Mouse (Mus musculus): ENCODE measurements around the gene Rbp1. TPM values are rescaled to one million over a fixed set of nuclear protein-coding genes. Genes with fewer than 3 reads are reported as not detected.

Gene Rbp1
- polyA plus RNA-seq (2014; fragmentation: Nextera tagmentation; extraction: Ambion mirVana): 49.7 and 54.1 TPM in 2 replicates

DNA sequence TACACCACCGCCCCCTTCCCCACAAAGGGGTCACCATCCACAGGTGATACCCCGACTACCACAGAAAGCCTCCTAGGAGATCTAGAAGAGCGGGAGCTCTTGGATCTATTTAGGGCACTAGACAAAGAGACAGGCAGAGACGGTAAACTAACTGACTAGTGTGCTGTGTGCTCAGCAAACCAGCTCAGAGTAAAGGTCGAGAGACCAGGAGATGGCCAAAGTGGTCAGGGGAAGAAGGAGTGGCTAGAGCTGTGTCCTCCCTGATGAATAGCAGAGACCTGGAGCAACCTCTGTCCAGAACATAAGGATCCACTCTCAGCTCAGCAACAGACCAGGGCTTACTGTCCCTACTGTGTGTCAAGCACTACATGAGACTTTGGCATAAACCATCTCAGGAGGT is at the start of gene Rbp1:
Rbp1 (plus strand) TSS at position 306 of the 400 bp plus-strand sequence.
- no peak for ATAC-seq (replicated peaks; ENCODE audit: low FRiP score)
- Histone ChIP-seq H3K36me3 (ENCODE audit: control insufficient read depth, insufficient read depth, low read length) (no peaks in the 10 kb centered on the region), H3K27ac (ENCODE audit: low read depth, low read length) (peak within 1 kb of the TSS; percentile 70), H3K4me1 (replicated peaks; ENCODE audit: control insufficient read depth, insufficient read depth, low read length) (peaks cover 17% of the 10 kb centered on the region), H3K9ac (ENCODE audit: low read depth, low read length) (no peak within 1 kb of the TSS), H3K4me2 (peak within 1 kb of the TSS; percentile 37), H3K9me3 (ENCODE audit: control insufficient read depth, low read length) (no peaks in the 10 kb centered on the region), H3K4me3 (ENCODE audit: low read depth, low read length) (no peak within 1 kb of the TSS), H3K27me3 (replicated peaks; ENCODE audit: control insufficient read depth, insufficient read depth, low read length) (peaks cover 9% of the 10 kb centered on the region; the same call in 1 of the 2 replicates)
- no peak for DNase-seq (ENCODE audit: low spot score)
- 67% methylated on average over 5 of the region's 5 CpGs for WGBS

- H3K9ac ChIP-seq (ENCODE audit: low read depth, low read length): no peak overlapping the region
- H3K4me2 ChIP-seq: no peak overlapping the region
- peaks cover 2% of the 10 kb centered on the region; the same call in 1 of the 2 replicates for H3K36me3 ChIP-seq (ENCODE audit: control insufficient read depth, insufficient read depth, low read length)
- no peaks in the 10 kb centered on the region for H3K9me3 ChIP-seq (ENCODE audit: control insufficient read depth, low read length)
- H3K27me3 ChIP-seq (replicated peaks; ENCODE audit: control insufficient read depth, insufficient read depth, low read length): no peaks in the 10 kb centered on the region
- WGBS: 89% methylated on average over 5 of the region's 5 CpGs
- no peak overlapping the region for H3K27ac ChIP-seq (ENCODE audit: low read depth, low read length)
- H3K4me3 ChIP-seq (ENCODE audit: low read depth, low read length): no peak overlapping the region
- ATAC-seq (replicated peaks; ENCODE audit: low FRiP score) (no peak), DNase-seq (ENCODE audit: low spot score) (no peak)
- no peaks in the 10 kb centered on the region for H3K4me1 ChIP-seq (replicated peaks; ENCODE audit: control insufficient read depth, insufficient read depth, low read length)
These were observed 49.4 kb upstream of the Rbp1 start for GRCm38 (mm10) chr9:98373358-98373757.

- Histone ChIP-seq H3K4me2 (no peak overlapping the region), H3K9me3 (ENCODE audit: control insufficient read depth, low read length) (no peaks in the 10 kb centered on the region), H3K36me3 (ENCODE audit: control insufficient read depth, insufficient read depth, low read length) (peaks cover 2% of the 10 kb centered on the region; the same call in 1 of the 2 replicates), H3K4me3 (ENCODE audit: low read depth, low read length) (no peak overlapping the region), H3K9ac (ENCODE audit: low read depth, low read length) (no peak overlapping the region), H3K27ac (ENCODE audit: low read depth, low read length) (no peak overlapping the region), H3K4me1 (replicated peaks; ENCODE audit: control insufficient read depth, insufficient read depth, low read length) (no peaks in the 10 kb centered on the region), H3K27me3 (replicated peaks; ENCODE audit: control insufficient read depth, insufficient read depth, low read length) (no peaks in the 10 kb centered on the region)
- no peak for ATAC-seq (replicated peaks; ENCODE audit: low FRiP score)
- WGBS: 87% methylated on average over 11 of the region's 11 CpGs
- no peak for DNase-seq (ENCODE audit: low spot score)
These were observed 47.9 kb upstream of the Rbp1 start for GRCm38 (mm10) chr9:98374897-98375296.

DNA sequence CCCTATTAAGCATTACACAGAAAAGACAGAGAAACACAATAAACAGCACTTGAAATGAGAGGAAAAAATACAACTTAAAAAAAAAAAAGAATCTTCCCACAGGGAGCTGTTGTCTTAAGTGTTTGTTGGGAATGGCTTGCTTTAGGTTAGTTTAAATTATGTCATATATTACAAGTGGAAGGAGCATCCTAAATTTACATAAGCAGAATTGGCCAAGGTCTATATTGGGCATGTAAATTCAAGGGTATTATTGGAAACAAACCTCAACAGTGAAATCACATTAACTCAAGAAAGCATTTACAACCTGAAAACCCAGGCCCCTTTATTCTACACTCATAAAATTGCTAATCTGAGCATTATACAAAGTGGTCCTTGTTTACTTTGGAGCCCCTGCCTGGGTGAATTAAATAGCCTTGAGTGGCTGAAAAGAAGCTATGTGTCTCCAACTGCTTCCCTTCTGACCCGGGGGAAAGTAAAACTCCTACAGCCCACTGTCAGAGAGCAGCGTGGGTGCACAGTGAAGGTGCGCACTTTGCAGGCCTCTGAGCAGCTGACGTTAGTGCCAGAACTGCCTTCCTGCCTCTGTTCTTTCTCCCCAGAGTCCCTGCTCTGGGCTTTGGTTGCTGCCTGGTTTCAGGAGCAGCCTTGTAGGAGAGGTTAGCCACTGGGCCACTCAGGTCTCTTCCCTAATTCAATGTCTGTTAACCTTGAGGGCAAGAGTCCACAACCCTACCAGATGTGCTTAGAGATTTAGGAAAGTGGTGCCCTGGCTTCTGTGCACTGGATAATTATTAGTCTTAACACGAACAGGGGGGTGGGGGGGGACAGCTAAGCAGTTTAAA is 47.2 kb upstream of the Rbp1 start:
- no peaks in the 10 kb centered on the region for H3K9me3 ChIP-seq (ENCODE audit: control insufficient read depth, low read length)
- DNase-seq (ENCODE audit: low spot score) (no peak), ATAC-seq (replicated peaks; ENCODE audit: low FRiP score) (no peak)
- H3K36me3 ChIP-seq (ENCODE audit: control insufficient read depth, insufficient read depth, low read length): peaks cover 2% of the 10 kb centered on the region; the same call in 1 of the 2 replicates
- 70% methylated on average over 5 of the region's 5 CpGs for WGBS
- H3K9ac ChIP-seq (ENCODE audit: low read depth, low read length): no peak overlapping the region
- no peaks in the 10 kb centered on the region for H3K27me3 ChIP-seq (replicated peaks; ENCODE audit: control insufficient read depth, insufficient read depth, low read length)
- H3K4me1 ChIP-seq (replicated peaks; ENCODE audit: control insufficient read depth, insufficient read depth, low read length): no peaks in the 10 kb centered on the region
- H3K4me2 ChIP-seq: no peak overlapping the region
- no peak overlapping the region for H3K27ac ChIP-seq (ENCODE audit: low read depth, low read length)
- H3K4me3 ChIP-seq (ENCODE audit: low read depth, low read length): no peak overlapping the region

- Histone ChIP-seq H3K27ac (ENCODE audit: low read depth, low read length) (no peak overlapping the region), H3K9ac (ENCODE audit: low read depth, low read length) (no peak overlapping the region), H3K4me1 (replicated peaks; ENCODE audit: control insufficient read depth, insufficient read depth, low read length) (no peaks in the 10 kb centered on the region), H3K27me3 (replicated peaks; ENCODE audit: control insufficient read depth, insufficient read depth, low read length) (no peaks in the 10 kb centered on the region), H3K36me3 (ENCODE audit: control insufficient read depth, insufficient read depth, low read length) (no peaks in the 10 kb centered on the region), H3K9me3 (ENCODE audit: control insufficient read depth, low read length) (no peaks in the 10 kb centered on the region), H3K4me3 (ENCODE audit: low read depth, low read length) (no peak overlapping the region), H3K4me2 (no peak overlapping the region)
- ATAC-seq (replicated peaks; ENCODE audit: low FRiP score) (no peak), DNase-seq (ENCODE audit: low spot score) (no peak)
- 77% methylated on average over 4 of the region's 4 CpGs for WGBS
These were observed 43.0 kb upstream of the Rbp1 start for GRCm38 (mm10) chr9:98379736-98380135.

GRCm38 (mm10) chr9:98380593-98380992 is 42.2 kb upstream of the Rbp1 start:
- H3K4me1 ChIP-seq (replicated peaks; ENCODE audit: control insufficient read depth, insufficient read depth, low read length): no peaks in the 10 kb centered on the region
- H3K27ac ChIP-seq (ENCODE audit: low read depth, low read length): no peak overlapping the region
- H3K27me3 ChIP-seq (replicated peaks; ENCODE audit: control insufficient read depth, insufficient read depth, low read length): no peaks in the 10 kb centered on the region
- no peak overlapping the region for H3K9ac ChIP-seq (ENCODE audit: low read depth, low read length)
- DNase-seq (ENCODE audit: low spot score) (no peak), ATAC-seq (replicated peaks; ENCODE audit: low FRiP score) (peak; percentile 61; the same call in 1 of the 2 replicates)
- H3K4me2 ChIP-seq: no peak overlapping the region
- WGBS: 69% methylated on average over 9 of the region's 9 CpGs
- H3K4me3 ChIP-seq (ENCODE audit: low read depth, low read length): no peak overlapping the region
- H3K36me3 ChIP-seq (ENCODE audit: control insufficient read depth, insufficient read depth, low read length): no peaks in the 10 kb centered on the region
- no peaks in the 10 kb centered on the region for H3K9me3 ChIP-seq (ENCODE audit: control insufficient read depth, low read length)

DNA sequence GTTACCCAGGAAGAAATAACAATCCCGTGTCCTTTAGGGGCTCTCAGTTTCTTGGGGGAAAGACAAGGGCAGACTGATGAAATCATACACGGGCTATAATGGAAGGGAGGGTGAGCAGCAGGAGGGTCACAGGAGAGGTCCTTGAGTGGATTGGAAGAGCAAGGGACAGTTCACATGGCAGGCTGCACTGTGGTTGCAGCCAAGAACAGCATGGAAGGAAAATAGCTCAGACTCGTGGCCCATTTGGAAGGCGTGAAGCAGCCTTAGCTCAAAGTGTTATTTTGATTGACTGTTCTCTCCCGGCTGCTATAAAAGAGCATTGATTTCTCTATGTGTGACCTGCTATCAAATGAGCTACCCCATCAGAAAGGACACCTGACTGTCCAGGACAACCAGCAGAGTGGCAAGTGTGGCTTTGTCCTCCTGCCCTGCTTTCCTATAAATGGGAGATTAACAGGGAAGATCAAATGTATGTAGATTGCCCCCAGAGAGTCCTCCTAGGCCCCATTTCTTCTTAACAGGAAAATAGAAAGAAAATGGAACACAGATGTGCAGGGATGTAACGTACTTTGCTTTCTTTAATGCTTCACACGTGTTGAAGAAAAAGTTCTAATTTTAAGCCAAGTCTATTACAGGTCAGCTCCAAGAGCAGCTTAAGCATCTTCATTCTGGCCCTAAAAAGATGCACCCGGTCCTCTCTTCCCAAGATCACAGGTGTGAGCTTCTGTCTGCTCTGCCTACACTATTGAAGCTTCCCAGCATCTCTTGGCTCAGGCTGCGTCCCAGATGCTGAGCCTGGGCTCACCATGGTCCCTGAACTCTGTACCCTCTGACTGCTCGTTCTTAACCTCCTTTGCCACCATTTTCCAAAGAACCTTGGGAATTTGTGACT is 34.8 kb upstream of the Rbp1 start:
- no peaks in the 10 kb centered on the region for H3K9me3 ChIP-seq (ENCODE audit: control insufficient read depth, low read length)
- no peak overlapping the region for H3K27ac ChIP-seq (ENCODE audit: low read depth, low read length)
- ATAC-seq (replicated peaks; ENCODE audit: low FRiP score) (no peak), DNase-seq (ENCODE audit: low spot score) (no peak)
- H3K36me3 ChIP-seq (ENCODE audit: control insufficient read depth, insufficient read depth, low read length): no peaks in the 10 kb centered on the region
- H3K4me1 ChIP-seq (replicated peaks; ENCODE audit: control insufficient read depth, insufficient read depth, low read length): no peaks in the 10 kb centered on the region
- H3K9ac ChIP-seq (ENCODE audit: low read depth, low read length): no peak overlapping the region
- no peak overlapping the region for H3K4me3 ChIP-seq (ENCODE audit: low read depth, low read length)
- H3K27me3 ChIP-seq (replicated peaks; ENCODE audit: control insufficient read depth, insufficient read depth, low read length): no peaks in the 10 kb centered on the region
- WGBS: 77% methylated on average over 10 of the region's 10 CpGs
- no peak overlapping the region for H3K4me2 ChIP-seq

- Histone ChIP-seq H3K27ac (ENCODE audit: low read depth, low read length) (no peak overlapping the region), H3K27me3 (replicated peaks; ENCODE audit: control insufficient read depth, insufficient read depth, low read length) (no peaks in the 10 kb centered on the region), H3K9ac (ENCODE audit: low read depth, low read length) (no peak overlapping the region), H3K36me3 (ENCODE audit: control insufficient read depth, insufficient read depth, low read length) (no peaks in the 10 kb centered on the region), H3K4me3 (ENCODE audit: low read depth, low read length) (no peak overlapping the region), H3K4me1 (replicated peaks; ENCODE audit: control insufficient read depth, insufficient read depth, low read length) (no peaks in the 10 kb centered on the region), H3K9me3 (ENCODE audit: control insufficient read depth, low read length) (no peaks in the 10 kb centered on the region), H3K4me2 (no peak overlapping the region)
- DNase-seq (ENCODE audit: low spot score): no peak
- ATAC-seq (replicated peaks; ENCODE audit: low FRiP score): no peak
- WGBS: 83% methylated on average over 5 of the region's 5 CpGs
These were observed 34.2 kb upstream of the Rbp1 start for GRCm38 (mm10) chr9:98388633-98388965.
